Mouse (Mus musculus): ENCODE results near the gene Pde1b. TPM values are rescaled to one million over a fixed set of nuclear protein-coding genes. Genes with fewer than 3 reads are reported as not detected.

The Pde1b gene
- total RNA-seq, 2 experiments from 2014 or later, result 0.94 to 1.2 TPM

GRCm38 (mm10) chr15:103503251-103503600 lies 392 bp downstream of the Pde1b start:
- intact Hi-C loops (cut with DNase I; ENCODE audit: low total_unique reads), result no loop called here

GRCm38 (mm10) chr15:103503660-103504059 lies 826 bp downstream of the Pde1b start:
- DNase-seq, result no peak
- intact Hi-C loops (cut with DNase I; ENCODE audit: low total_unique reads), result no loop called here

More at GRCm38 (mm10) chr15:103503251-103503600, 392 bp downstream of the Pde1b start:
- DNase-seq, result no peak

GRCm38 (mm10) chr15:103509317-103509716 lies 6.5 kb downstream of the Pde1b start:
- intact Hi-C loops (cut with DNase I; ENCODE audit: low total_unique reads), result no loop called here
- DNase-seq, result no peak

- no peak for DNase-seq
- intact Hi-C loops (cut with DNase I; ENCODE audit: low total_unique reads), result no loop called here
Measured at GRCm38 (mm10) chr15:103511652-103512051, 8.8 kb downstream of the Pde1b start.

GRCm38 (mm10) chr15:103513621-103514031 lies 10.8 kb downstream of the Pde1b start:
- no peak for DNase-seq
- intact Hi-C loops (cut with DNase I; ENCODE audit: low total_unique reads), result no loop called here

- DNase-seq, result peak; percentile 78
- intact Hi-C loops (cut with DNase I; ENCODE audit: low total_unique reads), result no loop called here
Measured at GRCm38 (mm10) chr15:103514119-103514518, 11.3 kb downstream of the Pde1b start.

- intact Hi-C loops (cut with DNase I; ENCODE audit: low total_unique reads), result no loop called here
- DNase-seq, result no peak
Measured at GRCm38 (mm10) chr15:103514914-103515313, 12.1 kb downstream of the Pde1b start.

- intact Hi-C loops (cut with DNase I; ENCODE audit: low total_unique reads), result no loop called here
- no peak for DNase-seq
Measured at GRCm38 (mm10) chr15:103518600-103519385, 16.0 kb downstream of the Pde1b start.

GRCm38 (mm10) chr15:103519386-103520378 lies 16.8 kb downstream of the Pde1b start:
- DNase-seq, result no peak
- intact Hi-C loops (cut with DNase I; ENCODE audit: low total_unique reads), result no loop called here

GRCm38 (mm10) chr15:103522458-103523099 lies 19.7 kb downstream of the Pde1b start:
- no peak for DNase-seq
- intact Hi-C loops (cut with DNase I; ENCODE audit: low total_unique reads), result no loop called here

- intact Hi-C loops (cut with DNase I; ENCODE audit: low total_unique reads), result no loop called here
- no peak for DNase-seq
Measured at GRCm38 (mm10) chr15:103523156-103523555, 20.3 kb downstream of the Pde1b start.

GRCm38 (mm10) chr15:103530372-103530771 lies 27.5 kb downstream of the Pde1b start:
- intact Hi-C loops (cut with DNase I; ENCODE audit: low total_unique reads), result no loop called here
- peak; percentile 41 for DNase-seq

- no peak for DNase-seq
Measured at GRCm38 (mm10) chr15:103534054-103534620, 31.3 kb downstream of the Pde1b start.

GRCm38 (mm10) chr15:103535030-103535429 lies 32.2 kb downstream of the Pde1b start:
- intact Hi-C loops (cut with DNase I; ENCODE audit: low total_unique reads), result no loop called here
- no peak for DNase-seq

More at GRCm38 (mm10) chr15:103534054-103534620, 31.3 kb downstream of the Pde1b start:
- intact Hi-C loops (cut with DNase I; ENCODE audit: low total_unique reads), result no loop called here

GRCm38 (mm10) chr15:103535786-103536185 lies 33.0 kb downstream of the Pde1b start:
- intact Hi-C loops (cut with DNase I; ENCODE audit: low total_unique reads), result no loop called here
- DNase-seq, result no peak

- intact Hi-C loops (cut with DNase I; ENCODE audit: low total_unique reads), result no loop called here
- DNase-seq, result no peak
Measured at GRCm38 (mm10) chr15:103536456-103536855, 33.6 kb downstream of the Pde1b start.

GRCm38 (mm10) chr15:103537011-103537821 lies 34.4 kb downstream of the Pde1b start:
- intact Hi-C loops (cut with DNase I; ENCODE audit: low total_unique reads), result no loop called here
- DNase-seq, result peak; percentile 28

- intact Hi-C loops (cut with DNase I; ENCODE audit: low total_unique reads), result no loop called here
- DNase-seq, result peak; percentile 74
Measured at GRCm38 (mm10) chr15:103537822-103538213, 35.0 kb downstream of the Pde1b start, which contains the start of gene Ppp1r1a. Ppp1r1a (minus strand) TSS chr15:103538003.

- intact Hi-C loops (cut with DNase I; ENCODE audit: low total_unique reads), result no loop called here
Measured at GRCm38 (mm10) chr15:103539259-103539658, 36.4 kb downstream of the Pde1b start.

More at GRCm38 (mm10) chr15:103539259-103539658, 36.4 kb downstream of the Pde1b start:
- DNase-seq, result no peak
